Mouse (Mus musculus) midbrain, postnatal 0 days (tissue): Measurements from ENCODE around the gene Ppp2r2c. TPM values are rescaled to one million over a fixed set of nuclear protein-coding genes. Genes with fewer than 3 reads are reported as not detected.

ENCODE experiments used
- ATAC-seq: fragments of 200-750 bp; cut with Nextera tagmentation; 2 replicates; pipeline ENCODE4 v1.8.0; 2017; ENCODE audit warnings: moderate number of reproducible peaks, mild to moderate bottlenecking, moderate TSS enrichment, moderate library complexity; ENCODE audit not compliant: low FRiP score
- DNase-seq: peaks from one replicate; pipeline ENCODE4 v3.0.0-alpha.2; 2015; ENCODE audit warnings: low spot score
- H3K27ac ChIP-seq: fragments of 300-500 bp; sonication (generic); 2 replicates; pipeline ENCODE4 v1.5.1; 2014; ENCODE audit warnings: low read depth, mild to moderate bottlenecking, low read length, mixed read lengths
- H3K27me3 ChIP-seq: fragments of 300-500 bp; sonication (generic); 2 replicates; pipeline ENCODE4 v1.6.1; 2014; ENCODE audit warnings: low read length, control low read depth, mixed read lengths; ENCODE audit not compliant: insufficient read depth
- H3K36me3 ChIP-seq: fragments of 300-500 bp; sonication (generic); 2 replicates; pipeline ENCODE4 v1.6.1; 2014; ENCODE audit warnings: low read length, control low read depth, mixed read lengths; ENCODE audit not compliant: insufficient read depth
- H3K4me1 ChIP-seq: fragments of 300-500 bp; sonication (generic); 2 replicates; pipeline ENCODE4 v1.6.1; 2014; ENCODE audit warnings: mild to moderate bottlenecking, control low read depth, antibody characterized with exemption, low read length, mixed read lengths; ENCODE audit not compliant: insufficient read depth
- H3K4me2 ChIP-seq: fragments of 300-500 bp; sonication (generic); 2 replicates; pipeline ENCODE4 v1.6.1; 2014; ENCODE audit warnings: low read depth, mild to moderate bottlenecking, low read length, mixed read lengths; ENCODE audit not compliant: poor library complexity, severe bottlenecking
- H3K4me3 ChIP-seq: fragments of 300-500 bp; sonication (generic); 2 replicates; pipeline ENCODE4 v1.5.1; 2014; ENCODE audit warnings: low read depth, mild to moderate bottlenecking, low read length, moderate library complexity
- H3K9ac ChIP-seq: fragments of 300-500 bp; sonication (generic); replicated peaks from 2 replicates; pipeline ENCODE4 v1.6.1; 2014; ENCODE audit warnings: mild to moderate bottlenecking, low read length, moderate library complexity, mixed read lengths; ENCODE audit not compliant: poor library complexity, severe bottlenecking
- H3K9me3 ChIP-seq: fragments of 300-500 bp; sonication (generic); 2 replicates; pipeline ENCODE4 v1.6.1; 2016; ENCODE audit warnings: low read length, control low read depth
- CTCF ChIP-seq: IDR thresholded peaks from 2 replicates; pipeline ENCODE4 v1.5.1; 2016; ENCODE audit warnings: antibody characterized with exemption, mild to moderate bottlenecking
- WGBS: fragments of 180-500 bp; shearing (Covaris S2); extraction: QIAGEN DNeasy Blood & Tissue Kit; methylation state at CpG from one replicate; pipeline ENCODE4 v1.1.7; 2014; 5-methylcytosine and 5-hydroxymethylcytosine counted together
- polyA plus RNA-seq: library from polyadenylated mRNA; unstranded; fragments of >200 nt; fragmentation: Nextera tagmentation; extraction: Ambion mirVana; gene quantifications from 2 replicates; pipeline ENCODE4 v1.2.1, GENCODE M21; 2015
- total RNA-seq: library from RNA; depleted of rRNA; stranded (reverse); fragments of >200 nt; gene quantifications from 2 replicates; pipeline ENCODE4 v1.2.3, GENCODE M21; 2014

Gene Ppp2r2c
- total and polyA plus RNA-seq, 2 experiments from 2014 or later: 91.8 to 231 TPM

- no peak overlapping the region for H3K9ac ChIP-seq
- H3K4me1 ChIP-seq: no peaks in the 10 kb centered on the region
- H3K4me3 ChIP-seq: no peak overlapping the region
- ATAC-seq (no peak), DNase-seq (no peak)
- 83% methylated on average over 13 of the region's 13 CpGs for WGBS
- H3K9me3 ChIP-seq: no peaks in the 10 kb centered on the region
- no peak overlapping the region for H3K4me2 ChIP-seq
- no peaks in the 10 kb centered on the region for H3K27me3 ChIP-seq
- 0 out of 2 replicates have a peak, but pooled peaks cover 3% of the 10 kb centered on the region for H3K36me3 ChIP-seq
- no peak overlapping the region for H3K27ac ChIP-seq
- TF ChIP-seq CTCF: no peak
Observed at GRCm38 (mm10) chr5:36975336-36975735, 107.0 kb downstream of the Ppp2r2c start.

DNA sequence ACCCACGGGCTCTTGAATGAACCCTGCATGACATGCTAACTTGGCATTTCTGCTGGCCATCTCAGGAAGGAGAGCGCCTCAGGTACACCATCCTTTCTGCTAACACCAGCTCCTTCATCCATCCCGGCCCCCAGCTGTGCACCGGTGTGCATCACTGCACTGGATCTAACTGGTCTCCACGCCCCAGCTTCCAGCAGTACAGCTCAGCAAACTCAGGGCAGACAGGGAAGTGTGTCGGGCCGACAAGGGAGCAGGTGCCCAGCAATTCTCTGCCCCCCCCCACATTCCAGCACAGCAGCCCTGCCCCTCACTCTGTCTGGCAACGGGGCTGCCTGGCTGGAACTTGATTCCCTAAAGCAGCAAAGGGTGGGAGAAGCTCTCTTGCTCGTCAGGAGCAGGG is 109.5 kb downstream of the Ppp2r2c start:
- H3K9ac ChIP-seq: no peak overlapping the region
- ATAC-seq: no peak
- no peaks in the 10 kb centered on the region for H3K9me3 ChIP-seq
- TF ChIP-seq CTCF: no peak
- H3K27me3 ChIP-seq: no peaks in the 10 kb centered on the region
- DNase-seq: no peak
- WGBS: 54% methylated on average over 9 of the region's 9 CpGs
- H3K36me3 ChIP-seq: no peaks in the 10 kb centered on the region
- no peaks in the 10 kb centered on the region for H3K4me1 ChIP-seq
- no peak overlapping the region for H3K4me2 ChIP-seq
- no peak overlapping the region for H3K4me3 ChIP-seq
- no peak overlapping the region for H3K27ac ChIP-seq

- H3K27me3 ChIP-seq: no peaks in the 10 kb centered on the region
- ATAC-seq: no peak
- H3K27ac ChIP-seq: no peak overlapping the region
- H3K9me3 ChIP-seq: no peaks in the 10 kb centered on the region
- TF ChIP-seq CTCF: no peak
- no peak overlapping the region for H3K4me2 ChIP-seq
- H3K4me3 ChIP-seq: no peak overlapping the region
- H3K9ac ChIP-seq: no peak overlapping the region
- WGBS: 84% methylated on average over 8 of the region's 8 CpGs
- DNase-seq: no peak
- H3K36me3 ChIP-seq: no peaks in the 10 kb centered on the region
- no peaks in the 10 kb centered on the region for H3K4me1 ChIP-seq
Observed at GRCm38 (mm10) chr5:36979001-36979400, 110.7 kb downstream of the Ppp2r2c start.

DNA sequence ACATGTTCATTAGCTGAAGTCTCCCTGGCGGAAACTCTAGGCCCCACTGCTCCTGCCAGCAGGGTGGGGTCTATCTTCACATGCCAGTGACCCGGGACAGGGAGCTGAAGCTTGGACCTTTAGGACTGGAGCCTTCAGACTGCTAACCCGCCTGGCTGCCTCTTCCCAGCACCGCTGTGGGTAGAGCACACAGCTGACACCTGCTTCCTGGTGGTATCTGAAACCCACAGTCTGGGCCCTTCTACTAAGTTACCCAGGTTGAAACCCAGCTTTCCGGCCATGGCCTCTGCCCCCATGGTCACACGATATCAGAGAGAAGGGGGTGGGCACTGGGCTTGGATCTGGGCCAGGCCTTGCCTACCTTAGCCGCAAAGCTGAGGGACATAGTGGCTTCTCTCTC is 111.3 kb downstream of the Ppp2r2c start:
- TF ChIP-seq CTCF: no peak
- no peak overlapping the region for H3K4me2 ChIP-seq
- H3K36me3 ChIP-seq: no peaks in the 10 kb centered on the region
- WGBS: 84% methylated on average over 7 of the region's 7 CpGs
- H3K9me3 ChIP-seq: no peaks in the 10 kb centered on the region
- DNase-seq (no peak), ATAC-seq (no peak)
- H3K4me3 ChIP-seq: no peak overlapping the region
- no peaks in the 10 kb centered on the region for H3K27me3 ChIP-seq
- H3K9ac ChIP-seq: no peak overlapping the region
- no peak overlapping the region for H3K27ac ChIP-seq
- H3K4me1 ChIP-seq: no peaks in the 10 kb centered on the region

DNA sequence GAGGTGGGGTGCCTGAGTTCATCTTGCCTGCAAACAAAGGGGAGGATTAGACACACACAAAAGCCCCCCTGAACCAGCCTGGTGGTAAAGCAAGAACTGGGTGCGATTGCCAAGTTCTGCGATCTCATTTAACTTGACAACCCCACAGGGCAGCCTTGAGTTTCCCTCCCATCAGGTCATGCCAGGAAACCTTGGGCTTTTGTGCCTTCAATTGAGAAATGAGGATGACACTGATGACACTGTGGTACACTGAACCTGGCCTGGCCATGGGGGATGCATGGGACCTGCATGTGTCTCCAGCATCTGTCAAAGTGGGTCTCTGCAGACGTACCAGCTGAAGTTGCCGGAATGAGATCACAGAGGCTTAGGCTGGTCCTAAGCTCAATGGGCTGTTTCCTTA is 114.0 kb downstream of the Ppp2r2c start:
- WGBS: 64% methylated on average over 4 of the region's 4 CpGs
- no peak for ATAC-seq
- no peak for DNase-seq
- Histone ChIP-seq H3K4me2 (no peak overlapping the region), H3K4me1 (no peaks in the 10 kb centered on the region), H3K9ac (no peak overlapping the region), H3K27ac (no peak overlapping the region), H3K9me3 (no peaks in the 10 kb centered on the region), H3K27me3 (no peaks in the 10 kb centered on the region), H3K36me3 (no peaks in the 10 kb centered on the region), H3K4me3 (no peak overlapping the region)
- no peak for TF ChIP-seq CTCF

DNA sequence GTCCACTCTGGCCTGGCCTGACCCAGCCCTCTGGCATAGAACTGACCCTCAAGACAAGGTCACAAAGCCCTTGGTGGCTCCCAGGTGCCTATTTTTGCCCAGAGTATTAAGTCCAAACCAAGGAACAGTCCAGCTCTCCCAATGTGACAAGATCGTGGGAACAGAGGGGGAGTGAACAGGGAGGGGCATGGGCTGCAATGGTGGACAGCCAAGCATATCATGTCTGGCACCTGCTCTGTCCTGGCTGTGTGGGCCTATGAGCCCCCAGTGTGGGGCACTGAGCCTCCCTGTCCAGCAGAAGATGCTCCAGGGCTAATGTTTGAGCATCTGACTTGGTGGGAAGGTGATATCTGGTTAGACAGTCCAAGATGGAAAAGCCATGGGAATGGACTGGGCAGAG is 118.3 kb downstream of the Ppp2r2c start:
- Histone ChIP-seq H3K4me3 (no peak overlapping the region), H3K36me3 (no peaks in the 10 kb centered on the region), H3K4me2 (no peak overlapping the region), H3K27me3 (no peaks in the 10 kb centered on the region), H3K9ac (no peak overlapping the region), H3K9me3 (no peaks in the 10 kb centered on the region), H3K4me1 (no peaks in the 10 kb centered on the region), H3K27ac (no peak overlapping the region)
- TF ChIP-seq CTCF: no peak
- ATAC-seq (no peak), DNase-seq (no peak)
- 53% methylated on average over 1 of the region's 1 CpGs for WGBS
